Mouse (Mus musculus) activated CD4-positive, CD25-positive, alpha-beta regulatory T cell, adult 4 months (primary cell): ENCODE measurements around the gene Gm21680. TPM values are rescaled to one million over a fixed set of nuclear protein-coding genes. Genes with fewer than 3 reads are reported as not detected.
"Not testable (repeated sequence)": the region's sequence is repeated elsewhere in the genome, so short reads cannot be mapped to it uniquely, and the experiment has no call there.

Source experiments
- ATAC-seq: one replicate; pipeline ENCODE4 v1.8.0; 2017
- polyA plus RNA-seq, 2 experiments: library from polyadenylated mRNA; unstranded; fragments of 100-300 nt; shearing (Covaris generic); gene quantifications; one replicate each; pipeline ENCODE4 v1.2.1; 2017

Gm21680 gene
- polyA plus RNA-seq = not detected

- not testable (repeated sequence) for ATAC-seq
These were observed at the start of gene Gm21680 for GRCm38 (mm10) chr5:25972563-25972962. Gm21680 (minus strand) TSS chr5:25972663.

GRCm38 (mm10) chr5:26007697-26008096, 35.2 kb upstream of the Gm21680 start:
- ATAC-seq = not testable (repeated sequence)

- ATAC-seq = not testable (repeated sequence)
These were observed 34.7 kb upstream of the Gm21680 start for GRCm38 (mm10) chr5:26006937-26007695.

GRCm38 (mm10) chr5:26004698-26005097, 32.2 kb upstream of the Gm21680 start, which contains the start of gene Gm1979:
Gm1979 (minus strand) TSS chr5:26004798.
- not testable (repeated sequence) for ATAC-seq

- ATAC-seq = not testable (repeated sequence)
These were observed 16.1 kb upstream of the Gm21680 start, which contains the start of gene Gm21698 for GRCm38 (mm10) chr5:25988550-25988949. Gm21698 (minus strand) TSS chr5:25988650.

GRCm38 (mm10) chr5:25957050-25957449, 15.4 kb downstream of the Gm21680 start:
- ATAC-seq = not testable (repeated sequence)

- not testable (repeated sequence) for ATAC-seq
These were observed 15.9 kb downstream of the Gm21680 start for GRCm38 (mm10) chr5:25956611-25957010.

- ATAC-seq = not testable (repeated sequence)
These were observed 18.1 kb downstream of the Gm21680 start, which contains the start of gene Gm21671 for GRCm38 (mm10) chr5:25954317-25954716. Gm21671 (minus strand) TSS chr5:25954417.

- ATAC-seq = not testable (repeated sequence)
These were observed 27.1 kb downstream of the Gm21680 start for GRCm38 (mm10) chr5:25945391-25945790.

GRCm38 (mm10) chr5:25942281-25942680, 30.2 kb downstream of the Gm21680 start, which contains the start of gene Gm21663:
Gm21663 (minus strand) TSS chr5:25942381.
- ATAC-seq = not testable (repeated sequence)

Other genes starting within 250 kb of the Gm21680 start
- under 1 TPM; 0.28 to 0.48 TPM for gene Actr3b, start 212.7 kb downstream of the Gm21680 start, polyA plus RNA-seq
- gene Gm21663, start 30.3 kb downstream of the Gm21680 start, polyA plus RNA-seq = not detected
- gene Gm21671, start 18.2 kb downstream of the Gm21680 start, polyA plus RNA-seq = not detected
- not detected for gene Gm21698, start 16.0 kb upstream of the Gm21680 start, polyA plus RNA-seq
- not detected for gene Gm1979, start 32.1 kb upstream of the Gm21680 start, polyA plus RNA-seq
- gene Gm5862, start 50.3 kb upstream of the Gm21680 start, polyA plus RNA-seq = not detected
- not detected for gene Speer4a, start 66.9 kb upstream of the Gm21680 start, polyA plus RNA-seq
- not detected for gene Gm7347, start 85.9 kb upstream of the Gm21680 start, polyA plus RNA-seq
- not detected for gene Gm10471, start 116.6 kb upstream of the Gm21680 start, polyA plus RNA-seq
- gene 5031410I06Rik, start 132.7 kb upstream of the Gm21680 start, polyA plus RNA-seq = not detected
- gene Gm10220, start 148.8 kb upstream of the Gm21680 start, polyA plus RNA-seq = not detected